Mouse (Mus musculus) 416B (cell line): ENCODE results near the gene Nkiras2.

ENCODE experiments used
- DNase-seq: peaks from one replicate; pipeline ENCODE4 v3.0.0; 2011; ENCODE audit warnings: low read depth

Nkiras2 gene

GRCm38 (mm10) chr11:100628862-100629352 is 9.9 kb downstream of the Nkiras2 start:
- no peak for DNase-seq

GRCm38 (mm10) chr11:100634530-100634929 is 15.5 kb downstream of the Nkiras2 start:
- DNase-seq: no peak

- no peak for DNase-seq
Measured at GRCm38 (mm10) chr11:100640159-100640906, 21.3 kb downstream of the Nkiras2 start.

- DNase-seq: no peak
Measured at GRCm38 (mm10) chr11:100643612-100644575, 24.9 kb downstream of the Nkiras2 start.

GRCm38 (mm10) chr11:100646265-100646664 is 27.2 kb downstream of the Nkiras2 start:
- peak; percentile 69 for DNase-seq

- no peak for DNase-seq
Measured at GRCm38 (mm10) chr11:100648405-100648804, 29.4 kb downstream of the Nkiras2 start.

GRCm38 (mm10) chr11:100651205-100651604 is 32.2 kb downstream of the Nkiras2 start:
- DNase-seq: no peak

- DNase-seq: peak; percentile 29
Measured at GRCm38 (mm10) chr11:100651748-100652147, 32.7 kb downstream of the Nkiras2 start.

GRCm38 (mm10) chr11:100655589-100655988 is 36.5 kb downstream of the Nkiras2 start:
- peak; percentile 24 for DNase-seq

GRCm38 (mm10) chr11:100656458-100656857 is 37.4 kb downstream of the Nkiras2 start:
- DNase-seq: no peak

GRCm38 (mm10) chr11:100659806-100660205 is 40.8 kb downstream of the Nkiras2 start:
- DNase-seq: no peak

GRCm38 (mm10) chr11:100671049-100671448 is 52.0 kb downstream of the Nkiras2 start:
- no peak for DNase-seq

GRCm38 (mm10) chr11:100671956-100672355 is 52.9 kb downstream of the Nkiras2 start:
- no peak for DNase-seq

GRCm38 (mm10) chr11:100673169-100673568 is 54.1 kb downstream of the Nkiras2 start:
- DNase-seq: no peak
